Mouse (Mus musculus): ENCODE results near the gene D130043K22Rik.

DNA sequence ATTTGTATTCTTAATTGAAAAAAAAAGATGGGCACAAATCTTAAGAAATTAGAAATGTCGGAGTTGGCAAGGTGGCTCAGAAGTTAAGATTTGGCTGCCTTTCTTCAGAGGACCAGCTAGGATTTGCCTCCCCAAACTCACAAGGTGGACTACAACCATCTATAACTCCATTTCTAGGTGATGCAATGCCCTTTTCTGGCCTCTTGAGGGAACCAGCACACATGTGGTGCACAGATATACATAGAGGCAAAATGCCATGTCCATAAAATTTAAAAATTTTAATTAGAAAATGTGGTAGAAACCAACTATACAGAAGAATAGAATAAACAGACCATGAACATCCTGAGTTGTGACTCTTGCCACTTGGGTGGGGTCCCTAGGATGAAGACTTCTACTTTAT lies 64.2 kb downstream of the D130043K22Rik start:
- TF ChIP-seq CTCF (IDR thresholded peaks at IDR 0.05; ENCODE audit: control insufficient read depth, insufficient read depth, low read length) (no peak), POLR2A (IDR thresholded peaks at IDR 0.05; ENCODE audit: borderline replicate concordance, control insufficient read depth, low read depth, low read length) (no peak)
